Mouse (Mus musculus) kidney, embryonic 16.5 days (tissue): ENCODE data around the gene Calml4. TPM values are rescaled to one million over a fixed set of nuclear protein-coding genes. Genes with fewer than 3 reads are reported as not detected.
A peak's percentile ranks its signal among the peaks of the same experiment; 100 is the strongest.
"Not testable (repeated sequence)": the region's sequence is repeated elsewhere in the genome, so short reads cannot be mapped to it uniquely, and the experiment has no call there.

ENCODE experiments used
- ATAC-seq: fragments of 200-750 bp; cut with Nextera tagmentation; 2 replicates; pipeline ENCODE4 v1.8.0; 2017; ENCODE audit warnings: moderate TSS enrichment; ENCODE audit not compliant: low FRiP score, low TSS enrichment
- H3K27ac ChIP-seq: fragments of 300-500 bp; sonication (generic); 2 replicates; pipeline ENCODE4 v1.5.1; 2014; ENCODE audit warnings: low read length
- H3K27me3 ChIP-seq: fragments of 300-500 bp; sonication (generic); 2 replicates; pipeline ENCODE4 v1.6.1; 2014; ENCODE audit warnings: low read length, control low read depth, mixed read lengths; ENCODE audit not compliant: insufficient read depth
- H3K36me3 ChIP-seq: fragments of 300-500 bp; sonication (generic); 2 replicates; pipeline ENCODE4 v1.6.1; 2014; ENCODE audit warnings: low read length, control low read depth, mixed read lengths; ENCODE audit not compliant: insufficient read depth
- H3K4me1 ChIP-seq: fragments of 300-500 bp; sonication (generic); 2 replicates; pipeline ENCODE4 v1.6.1; 2014; ENCODE audit warnings: low read length, control low read depth, mixed read lengths; ENCODE audit not compliant: insufficient read depth
- H3K4me2 ChIP-seq: fragments of 300-500 bp; sonication (generic); replicated peaks from 2 replicates; pipeline ENCODE4 v1.6.1; 2014; ENCODE audit warnings: low read depth, low read length
- H3K4me3 ChIP-seq: fragments of 300-500 bp; sonication (generic); 2 replicates; pipeline ENCODE4 v1.5.1; 2014; ENCODE audit warnings: mild to moderate bottlenecking, low read length
- H3K9ac ChIP-seq: fragments of 300-500 bp; sonication (generic); replicated peaks from 2 replicates; pipeline ENCODE4 v1.6.1; 2014; ENCODE audit warnings: low read length
- H3K9me3 ChIP-seq: fragments of 300-500 bp; sonication (generic); 2 replicates; pipeline ENCODE4 v1.6.1; 2016; ENCODE audit warnings: low read length, control low read depth
- WGBS: fragments of 180-500 bp; shearing (Covaris S2); extraction: QIAGEN DNeasy Blood & Tissue Kit; methylation state at CpG from one replicate; pipeline ENCODE4 v1.1.7; 2014; 5-methylcytosine and 5-hydroxymethylcytosine counted together
- polyA plus RNA-seq: library from polyadenylated mRNA; unstranded; fragments of >200 nt; fragmentation: Nextera tagmentation; extraction: Ambion mirVana; gene quantifications from 2 replicates; pipeline ENCODE4 v1.2.1, GENCODE M21; 2015

Calml4 gene
- polyA plus RNA-seq, 1 experiment from 2014 or later, result 154 TPM

DNA sequence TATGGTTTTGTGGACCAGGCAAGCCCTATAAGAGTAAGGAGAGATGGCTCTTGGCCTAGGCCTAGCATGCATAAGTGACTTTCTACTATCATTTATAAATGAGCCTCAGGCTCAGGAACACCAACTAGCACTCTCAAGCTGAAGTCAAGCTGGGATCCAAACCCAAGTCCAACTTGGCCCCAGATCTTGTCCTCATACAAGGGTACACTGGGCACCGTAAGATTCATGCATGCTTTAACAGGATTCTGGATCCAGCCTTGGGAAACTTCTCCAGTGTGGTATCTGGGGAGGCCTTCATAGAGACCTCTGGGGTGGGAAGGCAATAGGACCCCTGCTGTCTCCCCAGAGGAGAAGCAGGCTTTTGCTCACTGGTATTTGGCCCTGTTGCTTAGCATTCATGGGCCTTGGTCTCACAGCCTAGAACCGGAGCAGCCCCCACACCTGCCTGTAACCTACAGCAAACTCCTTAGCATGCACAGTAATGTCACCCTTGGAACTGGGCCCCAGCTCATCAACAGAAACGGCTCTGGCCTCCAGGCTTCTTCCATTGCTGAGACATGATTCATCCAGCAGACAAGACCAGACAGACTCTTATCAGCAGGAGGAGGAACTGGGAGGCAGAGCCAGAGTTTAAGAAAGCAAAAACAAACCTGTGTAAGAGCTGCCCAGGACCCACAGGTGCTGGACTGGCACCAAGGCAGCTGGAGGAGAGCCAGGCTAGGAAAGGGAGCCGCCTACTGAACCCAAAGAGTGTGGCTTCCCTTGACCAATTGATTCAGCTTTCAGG, 39.9 kb upstream of the Calml4 start:
- no peak for ATAC-seq
- no peak overlapping the region for H3K4me2 ChIP-seq
- no peak overlapping the region for H3K27ac ChIP-seq
- no peaks in the 10 kb centered on the region for H3K36me3 ChIP-seq
- H3K4me1 ChIP-seq, result no peaks in the 10 kb centered on the region
- WGBS, result 83% methylated on average over 4 of the region's 4 CpGs
- no peaks in the 10 kb centered on the region for H3K27me3 ChIP-seq
- no peak overlapping the region for H3K4me3 ChIP-seq
- no peak overlapping the region; the same call in 1 of the 2 replicates for H3K9ac ChIP-seq
- no peaks in the 10 kb centered on the region for H3K9me3 ChIP-seq

DNA sequence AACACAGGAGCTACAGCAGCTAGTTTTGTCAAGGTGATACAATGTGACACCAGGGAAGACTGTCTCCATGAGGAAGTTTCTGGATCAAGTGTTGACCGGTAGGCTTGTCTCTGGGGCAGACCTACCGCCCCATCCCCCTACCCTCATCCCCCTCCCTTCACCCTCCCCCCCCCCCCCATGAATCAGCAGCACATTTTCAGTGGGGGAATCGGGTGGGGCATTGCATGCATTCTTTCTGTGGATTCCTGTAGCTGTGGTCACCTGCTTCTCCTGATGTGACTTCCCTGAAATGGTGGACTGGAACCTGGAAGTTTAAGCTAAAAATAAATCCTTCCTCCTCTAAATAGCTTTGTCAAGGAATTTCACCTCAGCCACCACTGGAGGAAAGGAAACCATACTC, 38.4 kb upstream of the Calml4 start:
- Histone ChIP-seq H3K9ac (no peak overlapping the region), H3K4me2 (no peak overlapping the region), H3K9me3 (no peaks in the 10 kb centered on the region), H3K27me3 (no peaks in the 10 kb centered on the region), H3K27ac (no peak overlapping the region), H3K4me3 (no peak overlapping the region), H3K4me1 (no peaks in the 10 kb centered on the region), H3K36me3 (no peaks in the 10 kb centered on the region)
- ATAC-seq, result no peak
- 83% methylated on average over 3 of the region's 3 CpGs for WGBS

DNA sequence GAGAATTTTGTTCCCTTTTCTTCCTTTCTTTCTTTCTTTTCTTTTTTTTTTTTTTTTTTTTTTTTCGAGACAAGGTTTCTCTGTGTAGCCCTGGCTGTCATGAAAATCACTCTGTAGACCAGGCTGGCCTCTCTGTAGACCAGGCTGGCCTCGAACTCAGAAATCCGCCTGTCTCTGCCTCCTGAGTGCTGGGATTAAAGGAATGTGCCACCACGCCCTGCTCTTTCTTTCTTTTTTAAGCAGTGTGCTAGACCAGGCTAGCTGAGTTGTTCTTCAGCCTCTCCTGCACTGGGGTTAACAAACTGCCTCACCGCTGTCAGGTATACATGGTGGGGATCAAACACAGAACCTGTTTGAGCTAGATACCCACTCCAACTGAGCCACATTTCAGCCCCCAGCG, 38.0 kb upstream of the Calml4 start:
- H3K4me2 ChIP-seq, ATAC-seq, H3K9me3 ChIP-seq, H3K27me3 ChIP-seq, H3K4me3 ChIP-seq, H3K4me1 ChIP-seq, H3K27ac ChIP-seq, H3K36me3 ChIP-seq, H3K9ac ChIP-seq: not testable (repeated sequence)
- 85% methylated on average over 6 of the region's 6 CpGs for WGBS

DNA sequence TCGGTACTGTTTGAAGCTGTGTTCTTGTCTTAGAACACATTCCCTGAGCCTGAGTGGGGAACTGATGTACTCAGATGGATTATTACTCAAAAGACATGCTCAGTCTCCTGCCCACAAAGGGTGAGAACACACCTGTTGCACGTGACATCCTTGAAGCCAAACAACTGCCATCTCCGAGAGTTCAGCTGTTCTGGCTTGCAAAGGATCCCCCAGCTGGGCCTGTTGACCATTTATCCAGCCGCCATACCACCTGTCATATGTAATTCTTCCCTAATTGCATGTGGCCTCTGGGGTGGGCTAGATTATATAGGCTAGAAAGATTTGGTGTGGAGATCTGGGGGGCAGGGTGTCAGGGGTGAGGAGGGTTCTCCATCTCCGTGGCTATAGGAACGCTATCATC, 37.1 kb upstream of the Calml4 start:
- ATAC-seq, result no peak
- Histone ChIP-seq H3K36me3 (no peaks in the 10 kb centered on the region), H3K4me3 (no peak overlapping the region), H3K9ac (no peak overlapping the region), H3K27me3 (no peaks in the 10 kb centered on the region), H3K9me3 (no peaks in the 10 kb centered on the region), H3K4me2 (no peak overlapping the region), H3K27ac (no peak overlapping the region), H3K4me1 (peaks cover 5% of the 10 kb centered on the region)
- 87% methylated on average over 6 of the region's 6 CpGs for WGBS

DNA sequence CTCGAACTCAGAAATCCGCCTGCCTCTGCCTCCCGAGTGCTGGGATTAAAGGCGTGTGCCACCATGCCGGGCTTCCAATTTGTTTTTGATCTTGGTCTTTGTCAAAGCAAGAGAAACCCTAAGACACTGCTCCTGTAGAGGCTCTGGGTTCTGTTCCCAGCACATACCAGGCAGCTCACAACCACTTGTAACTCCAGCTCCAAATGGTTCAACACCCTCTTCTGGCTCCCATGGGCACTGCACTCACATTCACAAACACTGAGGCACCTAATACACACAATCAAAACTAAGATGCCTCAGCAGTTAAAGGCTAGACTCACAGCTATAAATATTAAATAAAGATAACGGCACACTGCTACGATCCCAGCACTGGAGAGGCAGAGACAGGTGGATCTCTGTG, 36.1 kb upstream of the Calml4 start:
- Histone ChIP-seq H3K9ac (no peak overlapping the region), H3K9me3 (no peaks in the 10 kb centered on the region), H3K4me2 (no peak overlapping the region), H3K4me3 (no peak overlapping the region), H3K4me1 (peaks cover 13% of the 10 kb centered on the region), H3K27me3 (no peaks in the 10 kb centered on the region), H3K36me3 (no peaks in the 10 kb centered on the region), H3K27ac (no peak overlapping the region)
- ATAC-seq, result no peak
- 94% methylated on average over 7 of the region's 7 CpGs for WGBS

DNA sequence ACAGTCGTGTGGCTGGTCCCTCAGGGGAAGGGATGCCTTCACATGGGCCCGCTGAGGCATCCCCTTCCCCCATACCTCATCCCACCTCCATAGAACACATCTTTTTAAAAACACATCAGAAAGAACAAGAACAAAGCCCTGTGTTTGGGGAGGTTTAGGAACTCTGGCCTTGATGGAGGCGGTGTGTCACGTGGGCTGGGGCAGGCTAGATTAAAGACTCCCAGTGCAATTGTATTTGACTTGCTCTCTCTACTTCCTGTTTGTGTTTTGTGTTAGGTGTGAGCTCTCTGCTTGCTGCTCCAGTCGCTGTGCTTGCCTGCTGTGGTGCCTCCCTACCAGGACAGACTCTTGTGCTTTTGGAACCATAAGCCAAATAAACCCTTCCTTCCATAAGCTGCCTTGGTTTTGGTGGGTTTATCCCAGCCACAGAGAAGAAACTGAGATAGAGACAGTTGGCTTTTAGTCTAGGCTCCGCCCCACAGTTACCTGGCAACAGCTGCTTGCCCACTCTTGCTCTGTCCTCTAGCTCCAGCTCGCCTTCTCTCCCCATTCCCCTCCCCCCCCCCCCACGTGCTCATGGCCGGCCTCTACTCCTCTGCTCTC, 32.0 kb upstream of the Calml4 start:
- Histone ChIP-seq H3K4me3 (no peak overlapping the region), H3K9ac (no peak overlapping the region), H3K27me3 (no peaks in the 10 kb centered on the region), H3K27ac (no peak overlapping the region), H3K36me3 (no peaks in the 10 kb centered on the region), H3K4me2 (0 out of 2 replicates have a peak overlapping the region, but pooled peaks have one; percentile 8), H3K4me1 (peaks cover 13% of the 10 kb centered on the region), H3K9me3 (no peaks in the 10 kb centered on the region)
- no peak for ATAC-seq
- 13% methylated on average over 9 of the region's 9 CpGs for WGBS

DNA sequence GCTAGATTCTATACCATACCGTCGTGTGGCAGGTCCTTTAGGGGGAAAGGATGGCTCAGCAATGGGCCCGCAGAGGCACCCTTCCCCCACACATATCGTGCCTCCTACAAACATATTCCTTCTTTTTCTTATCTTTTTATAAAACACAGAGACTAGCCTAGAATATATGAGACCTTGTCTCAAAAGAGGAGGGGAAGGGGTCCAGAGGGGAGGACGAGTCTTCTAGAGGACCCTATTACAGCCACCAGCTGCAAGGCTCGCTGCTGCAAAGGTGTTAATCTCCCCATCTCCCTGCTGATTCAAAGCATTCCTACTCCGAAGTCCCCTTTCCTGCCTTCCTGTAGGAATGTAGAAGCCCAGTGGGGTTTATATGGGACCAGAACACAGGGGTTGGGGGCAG, 31.4 kb upstream of the Calml4 start:
- H3K27ac ChIP-seq, result 0 out of 2 replicates have a peak overlapping the region, but pooled peaks have one; percentile 13
- H3K9me3 ChIP-seq, result no peaks in the 10 kb centered on the region
- no peak overlapping the region for H3K4me3 ChIP-seq
- ATAC-seq, result no peak
- 11% methylated on average over 7 of the region's 7 CpGs for WGBS
- H3K27me3 ChIP-seq, result no peaks in the 10 kb centered on the region
- no peaks in the 10 kb centered on the region for H3K36me3 ChIP-seq
- 0 out of 2 replicates have a peak overlapping the region, but pooled peaks have one; percentile 8 for H3K4me2 ChIP-seq
- H3K4me1 ChIP-seq, result peaks cover 13% of the 10 kb centered on the region
- 0 out of 2 replicates have a peak overlapping the region, but pooled peaks have one; percentile 39 for H3K9ac ChIP-seq

DNA sequence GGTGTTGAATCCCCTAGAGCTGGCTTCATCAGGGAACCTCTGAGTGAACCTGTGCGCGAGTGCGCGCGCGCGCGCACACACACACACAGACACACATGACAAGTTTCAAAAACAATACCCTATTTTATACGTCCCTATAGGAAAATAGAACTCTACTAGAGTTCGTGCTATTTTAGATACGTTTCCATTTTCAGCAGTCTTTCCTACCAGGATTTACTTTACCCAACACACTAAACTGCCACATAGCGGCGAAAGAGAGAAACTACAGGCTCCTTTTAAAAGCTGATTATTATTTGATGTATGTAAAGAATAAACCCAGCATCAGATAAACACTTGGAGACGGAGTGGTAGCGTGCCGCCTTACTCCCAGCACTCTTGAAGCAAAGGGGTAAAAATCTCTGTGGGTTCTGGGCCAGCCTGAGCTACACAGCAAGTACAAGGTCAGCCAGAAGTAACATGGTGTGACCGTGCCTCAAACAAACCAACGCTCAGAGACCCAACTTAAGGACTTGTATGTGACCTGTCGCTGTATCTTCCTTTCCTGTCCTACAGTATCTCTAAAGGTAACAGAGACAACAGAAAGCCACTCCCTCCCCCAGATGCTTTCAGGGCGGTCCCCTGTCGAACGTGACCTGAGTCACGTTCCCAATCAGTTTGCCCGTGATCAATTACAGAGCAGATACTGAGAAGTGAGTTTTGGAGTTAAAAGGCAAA, 29.8 kb upstream of the Calml4 start:
- Histone ChIP-seq H3K4me3 (peak overlapping the region; percentile 32), H3K9me3 (no peaks in the 10 kb centered on the region), H3K36me3 (no peaks in the 10 kb centered on the region), H3K27me3 (no peaks in the 10 kb centered on the region), H3K9ac (0 out of 2 replicates have a peak overlapping the region, but pooled peaks have one; percentile 7), H3K4me1 (peaks cover 13% of the 10 kb centered on the region), H3K4me2 (peak overlapping the region; percentile 58), H3K27ac (peak overlapping the region; percentile 51)
- ATAC-seq, result no peak
- 10% methylated on average over 24 of the region's 24 CpGs for WGBS

DNA sequence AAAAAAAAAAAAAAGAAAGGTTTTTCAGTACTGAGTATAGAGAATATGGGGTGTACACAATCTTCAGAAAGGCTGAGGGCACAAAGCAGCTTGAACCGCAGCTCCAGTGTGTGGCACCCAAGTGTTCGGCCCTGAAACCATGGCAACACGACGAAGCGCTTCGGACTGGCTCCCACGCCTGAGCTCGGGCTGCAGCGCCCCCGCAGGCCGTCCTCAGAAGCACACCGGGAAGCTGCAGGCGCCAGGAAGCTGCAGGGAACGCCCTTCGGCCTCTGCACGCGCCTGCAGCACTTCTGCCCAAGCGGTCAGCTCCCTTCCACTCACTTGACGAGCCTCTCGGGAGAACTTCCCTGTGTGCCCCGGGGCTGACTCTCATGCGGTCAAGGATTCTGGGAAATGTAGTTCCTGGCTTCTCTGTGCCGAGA, 29.2 kb upstream of the Calml4 start:
- Histone ChIP-seq H3K27me3 (no peaks in the 10 kb centered on the region), H3K27ac (peak overlapping the region; percentile 51; the same call in 1 of the 2 replicates), H3K4me3 (peak overlapping the region; percentile 32), H3K36me3 (no peaks in the 10 kb centered on the region), H3K4me1 (peaks cover 13% of the 10 kb centered on the region), H3K9me3 (no peaks in the 10 kb centered on the region), H3K4me2 (peak overlapping the region; percentile 58), H3K9ac (no peak overlapping the region)
- ATAC-seq, result peak; percentile 98
- under 1% methylated on average over 23 of the region's 23 CpGs for WGBS
